Mouse (Mus musculus): ENCODE data around the gene Angptl2. TPM values are rescaled to one million over a fixed set of nuclear protein-coding genes. Genes with fewer than 3 reads are reported as not detected.
"Not testable (repeated sequence)": the region's sequence is repeated elsewhere in the genome, so short reads cannot be mapped to it uniquely, and the experiment has no call there.

The Angptl2 gene
- total RNA-seq, 2 experiments from 2014 or later, result 135 to 141 TPM

DNA sequence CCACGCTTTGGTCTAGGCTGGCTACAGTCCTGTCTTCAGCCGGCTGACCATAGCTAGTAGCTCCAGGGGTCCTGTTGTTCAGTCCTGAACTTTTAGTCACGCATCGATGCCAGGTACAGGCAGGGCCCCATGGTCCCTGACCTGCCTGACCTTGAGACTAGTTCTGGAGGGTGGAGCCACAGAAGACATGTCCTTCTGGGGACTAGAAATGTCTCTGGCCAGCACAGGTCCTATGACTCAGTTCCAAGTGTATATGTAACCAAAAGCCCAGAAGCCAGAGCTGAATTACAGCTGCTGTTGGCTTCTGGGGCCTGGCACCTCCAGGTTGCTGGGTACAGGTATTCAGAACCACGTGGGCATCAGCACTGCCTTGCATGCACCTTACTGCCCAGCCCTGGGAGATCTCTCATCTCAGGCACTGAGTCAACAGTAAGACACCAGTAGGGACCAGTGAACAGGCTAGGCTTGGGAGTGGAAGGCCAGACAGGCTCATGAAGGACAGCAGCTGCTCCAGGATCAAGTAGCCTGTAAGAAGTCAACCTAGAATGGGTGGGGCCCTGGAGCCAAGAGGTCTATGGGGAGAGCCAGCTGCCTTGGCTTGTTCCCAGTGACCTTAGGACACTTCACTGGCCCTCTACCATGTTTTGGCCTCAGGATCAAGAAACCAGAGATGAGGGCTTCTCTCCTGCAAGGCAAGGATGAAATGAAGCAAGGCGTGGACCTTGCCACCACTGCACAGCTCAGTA lies 26.8 kb upstream of the Angptl2 start:
- intact Hi-C loops (cut with DNase I), result no loop called here
- DNase-seq, result no peak

- intact Hi-C loops (cut with DNase I), result no loop called here
These were observed 25.9 kb upstream of the Angptl2 start for GRCm38 (mm10) chr2:33189976-33190375.

GRCm38 (mm10) chr2:33200368-33201068 lies 15.4 kb upstream of the Angptl2 start:
- peak in 1 of 2 experiments; percentile 68 for DNase-seq

More at GRCm38 (mm10) chr2:33189976-33190375, 25.9 kb upstream of the Angptl2 start:
- no peak for DNase-seq

GRCm38 (mm10) chr2:33203284-33203683 lies 12.6 kb upstream of the Angptl2 start:
- peak in 1 of 2 experiments; percentile 63 for DNase-seq
- intact Hi-C loops (cut with DNase I), result loop anchor here (5.0 kb wide), 1 partner anchor 46 kb away; no protein-coding TSS in a partner anchor

More at GRCm38 (mm10) chr2:33200368-33201068, 15.4 kb upstream of the Angptl2 start:
- intact Hi-C loops (cut with DNase I), result loop anchor here (5.0 kb wide), 1 partner anchor 43 kb away; no protein-coding TSS in a partner anchor

- no peak for DNase-seq
- intact Hi-C loops (cut with DNase I), result loop anchor here (5.0 kb wide), 1 partner anchor 48 kb away; no protein-coding TSS in a partner anchor
These were observed 10.9 kb upstream of the Angptl2 start for GRCm38 (mm10) chr2:33204980-33205379.

DNA sequence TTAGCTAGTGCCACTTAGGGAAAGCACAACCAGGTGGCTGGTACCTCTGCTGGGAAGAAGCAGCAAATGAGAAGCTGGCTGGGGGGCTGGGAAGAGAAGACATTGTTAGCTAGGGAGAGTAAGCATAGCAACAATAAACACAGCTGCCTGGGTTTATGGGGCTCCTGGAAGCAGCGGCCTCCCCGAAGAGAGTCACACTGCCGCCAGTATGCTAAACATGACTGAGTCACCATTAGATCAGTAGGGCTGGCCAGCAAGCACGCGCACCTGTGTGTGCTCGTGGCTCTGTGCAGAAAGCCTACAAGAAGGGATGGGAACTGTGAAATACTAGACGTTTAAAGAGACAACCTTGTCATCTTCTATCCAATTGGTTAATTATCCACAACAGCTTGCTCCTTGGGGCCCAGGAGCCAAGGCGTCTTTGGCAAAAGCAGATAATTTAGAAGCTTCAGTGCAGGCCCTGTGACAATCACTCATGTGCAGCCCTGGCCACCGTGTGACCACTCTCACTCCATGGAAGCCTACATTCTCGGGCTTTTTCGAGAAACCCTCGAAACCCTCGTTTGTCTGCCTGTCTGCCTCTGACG lies 9.8 kb upstream of the Angptl2 start:
- DNase-seq, result no peak
- intact Hi-C loops (cut with DNase I), result no loop called here

DNA sequence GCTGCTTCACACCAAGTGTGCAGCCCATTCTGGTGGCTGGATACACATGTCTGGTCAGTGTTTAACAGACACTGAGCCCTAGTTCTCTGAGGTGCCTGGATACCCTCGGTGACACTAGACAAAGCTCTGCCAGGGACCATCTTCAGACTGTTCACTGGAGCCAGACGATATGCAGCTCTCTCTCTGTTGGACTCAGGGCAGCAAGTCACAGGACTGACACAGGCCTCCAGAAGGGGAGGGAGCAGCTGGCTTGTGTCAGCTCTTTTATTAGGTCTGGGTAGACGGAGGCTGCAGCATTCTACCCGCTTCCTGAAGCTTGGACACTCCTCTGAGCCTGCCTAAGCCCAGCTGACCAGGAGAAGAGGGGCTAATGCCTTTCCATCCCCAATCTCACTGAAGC lies 8.8 kb upstream of the Angptl2 start:
- DNase-seq, result peak; percentile 74 to 79
- intact Hi-C loops (cut with DNase I), result no loop called here

- DNase-seq, result no peak
- intact Hi-C loops (cut with DNase I), result no loop called here
These were observed 7.7 kb upstream of the Angptl2 start for GRCm38 (mm10) chr2:33208134-33208533.

DNA sequence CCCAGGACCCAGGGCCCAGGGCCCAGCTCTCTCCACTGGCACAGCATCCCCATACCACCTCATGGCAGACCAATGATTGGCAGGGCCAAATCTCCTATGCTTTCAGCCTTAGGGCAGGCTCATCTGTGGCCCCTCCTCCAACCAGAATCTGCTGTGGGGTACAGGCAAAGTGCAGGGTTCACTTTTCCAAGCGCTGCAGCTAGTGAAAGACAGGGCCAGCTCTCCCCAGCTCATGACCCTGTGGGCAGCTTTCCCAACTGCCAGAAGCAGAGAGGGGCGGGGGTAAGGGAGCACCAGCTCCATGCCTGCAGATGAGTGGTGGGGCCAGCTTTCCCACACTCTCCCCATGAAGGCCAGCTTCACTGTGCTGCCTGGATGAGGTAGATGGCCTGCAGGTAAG lies 5.0 kb upstream of the Angptl2 start:
- intact Hi-C loops (cut with DNase I), result no loop called here
- DNase-seq, result no peak

- intact Hi-C loops (cut with DNase I); DNase-seq: not testable (repeated sequence)
These were observed 4.6 kb upstream of the Angptl2 start for GRCm38 (mm10) chr2:33211263-33211662.

DNA sequence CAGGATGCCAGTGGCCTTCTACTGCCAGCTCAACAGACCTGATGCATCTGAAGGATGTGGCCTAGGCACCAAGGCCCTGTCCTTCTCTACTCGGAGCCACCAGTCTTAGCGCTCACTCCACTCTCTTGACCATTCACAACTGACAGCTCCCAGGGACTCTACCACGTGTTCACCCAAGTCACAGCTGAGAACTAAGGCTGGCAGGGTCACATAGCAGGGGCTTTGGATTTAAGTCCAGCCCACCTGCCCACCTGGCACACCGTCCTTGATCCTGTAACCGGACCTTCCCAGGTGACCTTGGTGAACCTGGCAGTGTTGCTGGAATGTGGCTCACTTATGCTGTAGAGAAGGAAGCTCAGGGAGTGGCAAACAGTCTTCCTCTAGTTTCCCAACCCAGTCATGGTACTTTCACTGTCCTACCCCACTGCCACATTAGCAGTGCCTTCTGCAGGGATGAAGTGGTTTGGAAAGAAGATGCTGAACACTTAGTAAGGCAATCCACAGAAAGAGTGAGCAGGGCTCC lies 631 bp upstream of the Angptl2 start:
- DNase-seq, result no peak
- intact Hi-C loops (cut with DNase I), result loop anchor here (5.0 kb wide), 1 partner anchor 38 kb away; no protein-coding TSS in a partner anchor

- intact Hi-C loops (cut with DNase I), result loop anchor here (2.0 to 5.0 kb wide), 2 partner anchors 40 to 62 kb away; no protein-coding TSS in a partner anchor
- peak; percentile 57 to 64 for DNase-seq
These were observed 966 bp downstream of the Angptl2 start for GRCm38 (mm10) chr2:33216645-33217424.

DNA sequence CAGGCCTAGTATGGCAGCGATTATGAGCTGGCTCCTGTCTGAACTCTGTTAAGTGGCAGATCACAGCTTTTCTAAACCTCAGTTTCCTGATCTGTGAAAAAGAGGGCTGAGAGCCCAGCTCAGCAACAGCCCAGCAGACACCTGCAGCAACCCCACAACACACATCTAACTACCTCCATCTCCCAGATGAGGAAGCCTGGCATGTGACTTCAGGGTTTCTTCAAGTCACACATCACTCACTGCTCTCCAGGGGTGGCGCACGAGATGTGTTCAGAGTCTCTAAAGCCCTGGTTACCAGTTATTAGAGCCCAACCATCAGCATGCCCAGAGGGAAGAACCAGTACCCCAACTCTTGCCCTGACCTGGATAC lies 1.5 kb downstream of the Angptl2 start:
- DNase-seq, result no peak
- intact Hi-C loops (cut with DNase I), result loop anchor here (2.0 to 5.0 kb wide), 2 partner anchors 40 to 63 kb away; no protein-coding TSS in a partner anchor

GRCm38 (mm10) chr2:33218903-33219625 lies 3.2 kb downstream of the Angptl2 start:
- intact Hi-C loops (cut with DNase I), result loop anchor here (2.0 to 5.0 kb wide), 3 partner anchors 42 to 130 kb away; no protein-coding TSS in a partner anchor
- DNase-seq, result peak; percentile 60 to 66

DNA sequence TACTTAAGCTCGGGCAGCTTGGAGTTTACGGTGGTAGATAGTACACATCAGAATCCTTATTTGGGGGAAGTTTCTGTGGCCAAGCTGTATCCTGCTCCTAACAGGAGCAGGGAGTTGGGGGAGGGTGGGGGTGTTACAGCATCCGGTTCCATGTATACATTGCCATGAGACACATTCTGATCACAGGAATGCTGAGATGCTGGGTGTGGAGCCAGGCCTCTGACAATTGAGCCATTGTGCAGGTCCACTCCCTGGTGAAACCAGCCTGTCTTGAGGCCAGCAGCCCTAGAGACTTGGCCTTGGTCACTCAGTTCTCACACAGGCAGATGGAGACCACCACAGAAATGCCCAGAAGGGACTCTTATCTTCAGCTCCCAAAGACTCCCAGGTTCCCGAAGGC lies 3.8 kb downstream of the Angptl2 start:
- DNase-seq, result no peak
- intact Hi-C loops (cut with DNase I), result loop anchor here (2.0 to 5.0 kb wide), 3 partner anchors 42 to 129 kb away; no protein-coding TSS in a partner anchor

- intact Hi-C loops (cut with DNase I), result no loop called here
- DNase-seq, result peak in 1 of 2 experiments; percentile 46
These were observed 4.4 kb downstream of the Angptl2 start for GRCm38 (mm10) chr2:33220246-33220645.

GRCm38 (mm10) chr2:33220674-33221338 lies 4.9 kb downstream of the Angptl2 start:
- intact Hi-C loops (cut with DNase I), result no loop called here
- DNase-seq, result no peak

GRCm38 (mm10) chr2:33221339-33221900 lies 5.6 kb downstream of the Angptl2 start:
- intact Hi-C loops (cut with DNase I), result no loop called here
- no peak for DNase-seq

All from heart, postnatal 10 days (tissue).